Mouse (Mus musculus): ENCODE results near the gene Tacc2.

DNA sequence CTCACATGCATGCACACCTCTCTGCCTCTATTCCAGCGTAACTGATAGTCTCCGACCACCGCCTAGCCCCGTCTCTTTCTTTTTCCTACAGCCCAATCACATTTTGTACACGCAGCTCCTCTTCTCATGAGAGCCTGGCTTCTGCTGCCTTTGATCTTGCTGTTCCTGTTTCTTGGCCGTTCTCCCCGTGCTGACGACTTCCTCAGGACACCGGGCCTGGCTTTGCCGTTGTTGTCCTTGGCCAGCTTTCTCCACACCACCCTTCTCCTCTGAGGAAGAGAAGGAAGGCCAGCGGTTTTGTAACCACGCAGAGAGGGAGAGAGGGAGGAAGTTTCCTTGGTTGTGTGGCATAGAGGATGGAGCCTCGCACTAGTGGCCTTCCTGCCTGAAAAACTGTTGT lies 80.5 kb downstream of the Tacc2 start:
- TF ChIP-seq CTCF (conservative IDR thresholded peaks at IDR 0.05; ENCODE audit: insufficient read depth, insufficient read length, low read depth, low read length) (no peak), POLR2A (IDR thresholded peaks at IDR 0.05; ENCODE audit: low read depth, low read length) (no peak)

Measured in kidney, adult 2 months (tissue).